Mouse (Mus musculus) brain, adult 10 weeks (tissue): ENCODE results near the gene Il1rapl1. TPM values are rescaled to one million over a fixed set of nuclear protein-coding genes. Genes with fewer than 3 reads are reported as not detected.

Experiments used
- polyA plus RNA-seq: library from polyadenylated mRNA; stranded (reverse); fragments of 350-450 nt; fragmentation: Illumina TruSeq; extraction: RNeasy Lipid Tissue Mini Kit (QIAGEN cat#74804); gene quantifications from one replicate; pipeline ENCODE4 v1.2.3, GENCODE M21; 2015; ENCODE audit warnings: low read depth, low replicate concordance

Il1rapl1 gene
- polyA plus RNA-seq = 7.7 TPM

DNA sequence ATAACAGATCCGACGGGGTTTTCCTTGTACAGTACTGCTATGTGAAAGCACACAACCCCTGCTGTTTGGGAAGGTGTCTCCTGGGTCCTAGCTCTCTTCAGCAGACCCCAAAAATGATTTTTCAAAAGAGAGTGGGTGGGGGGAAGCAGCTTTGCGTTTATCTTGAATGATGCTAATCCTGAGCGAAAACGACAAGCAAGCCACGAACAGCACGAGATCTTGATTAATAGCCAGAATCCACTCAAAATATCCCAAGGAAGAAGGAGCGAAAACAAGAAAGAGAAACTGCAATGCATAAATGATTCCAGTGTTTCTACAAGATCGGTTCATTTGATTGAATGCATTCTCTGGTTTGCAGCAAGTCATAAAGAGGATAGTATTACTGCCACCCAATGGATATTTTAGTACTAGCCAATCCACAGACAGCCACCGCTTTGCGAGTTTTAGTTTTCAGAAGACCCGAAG is at the start of gene Il1rapl1:
Gene Il1rapl1, minus strand, starts transcription at position 37 of the 465 bp plus-strand sequence.

